Mouse (Mus musculus): Measurements from ENCODE around the gene Nrip1.

GRCm38 (mm10) chr16:76422531-76422930 is 48.9 kb upstream of the Nrip1 start:
- TF ChIP-seq ZNF384 (IDR thresholded peaks at IDR 0.05; ENCODE audit: low read depth, low read length) (no peak), HCFC1 (IDR thresholded peaks at IDR 0.05; ENCODE audit: borderline replicate concordance, insufficient read depth, low read length) (no peak)
